Mouse (Mus musculus) testis, adult 2 months (tissue): ENCODE data around the gene Dnah9.

Experiments
- CTCF ChIP-seq: fragments of 200-500 bp; IDR thresholded peaks from 2 replicates; pipeline ENCODE4 v1.5.1; 2012; ENCODE audit warnings: low read depth, mild to moderate bottlenecking, inconsistent platforms, low read length, moderate library complexity; ENCODE audit not compliant: control insufficient read depth, insufficient read depth, insufficient replicate concordance
- POLR2A ChIP-seq: fragments of 200-500 bp; IDR thresholded peaks from 2 replicates; pipeline ENCODE4 v1.6.1; 2012; ENCODE audit warnings: low read depth, mild to moderate bottlenecking, inconsistent platforms, low read length, moderate library complexity; ENCODE audit not compliant: control insufficient read depth

- TF ChIP-seq POLR2A (no peak), CTCF (no peak)
Observed at GRCm38 (mm10) chr11:65918480-65919236, 249.7 kb downstream of the Dnah9 start.
